Mouse (Mus musculus) embryonic facial prominence, embryonic 11.5 days (tissue): ENCODE measurements around the gene Jarid2. TPM values are rescaled to one million over a fixed set of nuclear protein-coding genes. Genes with fewer than 3 reads are reported as not detected.

Experiments
- ATAC-seq: fragments of 200-750 bp; cut with Nextera tagmentation; replicated peaks from 2 replicates; pipeline ENCODE4 v1.8.0; 2017; ENCODE audit warnings: low read depth; ENCODE audit not compliant: insufficient number of reproducible peaks, low FRiP score, low TSS enrichment
- DNase-seq: peaks from one replicate; pipeline ENCODE4 v3.0.0-alpha.2; 2015; ENCODE audit warnings: low spot score
- H3K27ac ChIP-seq: fragments of 300-500 bp; sonication (generic); replicated peaks from 2 replicates; pipeline ENCODE4 v1.5.1; 2014; ENCODE audit warnings: mild to moderate bottlenecking, low read depth, low read length, control low read depth
- H3K27me3 ChIP-seq: fragments of 300-500 bp; sonication (generic); 2 replicates; pipeline ENCODE4 v1.6.1; 2014; ENCODE audit warnings: mild to moderate bottlenecking, low read length, moderate library complexity, mixed read lengths; ENCODE audit not compliant: control insufficient read depth, insufficient read depth
- H3K36me3 ChIP-seq: fragments of 300-500 bp; sonication (generic); replicated peaks from 2 replicates; pipeline ENCODE4 v1.6.1; 2014; ENCODE audit warnings: low read depth, mild to moderate bottlenecking, low read length, moderate library complexity, mixed read lengths; ENCODE audit not compliant: control insufficient read depth, insufficient read depth
- H3K4me1 ChIP-seq: fragments of 300-500 bp; sonication (generic); 2 replicates; pipeline ENCODE4 v1.6.1; 2014; ENCODE audit warnings: low read length, mixed read lengths; ENCODE audit not compliant: control insufficient read depth, insufficient read depth
- H3K4me2 ChIP-seq: fragments of 300-500 bp; sonication (generic); 2 replicates; pipeline ENCODE4 v1.6.1; 2014; ENCODE audit warnings: low read depth, mild to moderate bottlenecking, control low read depth, low read length, moderate library complexity
- H3K4me3 ChIP-seq: fragments of 300-500 bp; sonication (generic); 2 replicates; pipeline ENCODE4 v1.5.1; 2014; ENCODE audit warnings: low read depth, low read length, control low read depth
- H3K9ac ChIP-seq: fragments of 300-500 bp; sonication (generic); replicated peaks from 2 replicates; pipeline ENCODE4 v1.6.1; 2014; ENCODE audit warnings: mild to moderate bottlenecking, control low read depth, low read length
- H3K9me3 ChIP-seq: fragments of 300-500 bp; sonication (generic); replicated peaks from 2 replicates; pipeline ENCODE4 v1.6.1; 2016; ENCODE audit warnings: mild to moderate bottlenecking, low read length, inconsistent platforms, mixed read lengths; ENCODE audit not compliant: control insufficient read depth
- WGBS: fragments of 180-500 bp; shearing (Covaris S2); extraction: QIAGEN DNeasy Blood & Tissue Kit; methylation state at CpG from one replicate; pipeline ENCODE4 v1.1.7; 2014; 5-methylcytosine and 5-hydroxymethylcytosine counted together
- polyA plus RNA-seq: library from polyadenylated mRNA; unstranded; fragments of >200 nt; fragmentation: Nextera tagmentation; extraction: Ambion mirVana; gene quantifications from 2 replicates; pipeline ENCODE4 v1.2.1, GENCODE M21; 2014

Gene Jarid2
- polyA plus RNA-seq, 1 experiment from 2014 or later: 32.9 TPM

GRCm38 (mm10) chr13:44706206-44706915 is 22.9 kb upstream of the Jarid2 start:
- H3K9ac ChIP-seq: no peak overlapping the region
- no peak overlapping the region for H3K27ac ChIP-seq
- no peak for ATAC-seq
- H3K36me3 ChIP-seq: no peaks in the 10 kb centered on the region
- 74% methylated on average over 10 of the region's 10 CpGs for WGBS
- H3K9me3 ChIP-seq: no peaks in the 10 kb centered on the region
- no peaks in the 10 kb centered on the region for H3K27me3 ChIP-seq
- DNase-seq: no peak
- no peak overlapping the region for H3K4me3 ChIP-seq
- no peaks in the 10 kb centered on the region for H3K4me1 ChIP-seq
- no peak overlapping the region for H3K4me2 ChIP-seq

GRCm38 (mm10) chr13:44707176-44707575 is 22.1 kb upstream of the Jarid2 start:
- WGBS: 69% methylated on average over 5 of the region's 5 CpGs
- H3K27ac ChIP-seq: no peak overlapping the region
- no peak overlapping the region for H3K4me3 ChIP-seq
- H3K4me2 ChIP-seq: no peak overlapping the region
- H3K27me3 ChIP-seq: no peaks in the 10 kb centered on the region
- no peaks in the 10 kb centered on the region for H3K9me3 ChIP-seq
- H3K9ac ChIP-seq: no peak overlapping the region
- DNase-seq (no peak), ATAC-seq (no peak)
- no peaks in the 10 kb centered on the region for H3K36me3 ChIP-seq
- no peaks in the 10 kb centered on the region for H3K4me1 ChIP-seq

GRCm38 (mm10) chr13:44708336-44709017 is 20.8 kb upstream of the Jarid2 start:
- ATAC-seq: no peak

GRCm38 (mm10) chr13:44709747-44710480 is 19.4 kb upstream of the Jarid2 start:
- DNase-seq: no peak
- 67% methylated on average over 8 of the region's 8 CpGs for WGBS
- no peaks in the 10 kb centered on the region for H3K9me3 ChIP-seq

More at GRCm38 (mm10) chr13:44708336-44709017, 20.8 kb upstream of the Jarid2 start:
- Histone ChIP-seq H3K4me2 (no peak overlapping the region), H3K27ac (no peak overlapping the region), H3K9me3 (no peaks in the 10 kb centered on the region), H3K27me3 (no peaks in the 10 kb centered on the region), H3K9ac (no peak overlapping the region), H3K4me3 (no peak overlapping the region), H3K4me1 (no peaks in the 10 kb centered on the region), H3K36me3 (no peaks in the 10 kb centered on the region)
- no peak for DNase-seq
- WGBS: 87% methylated on average over 14 of the region's 14 CpGs

GRCm38 (mm10) chr13:44711062-44711461 is 18.2 kb upstream of the Jarid2 start:
- Histone ChIP-seq H3K4me1 (no peaks in the 10 kb centered on the region), H3K27me3 (no peaks in the 10 kb centered on the region), H3K36me3 (no peaks in the 10 kb centered on the region), H3K4me2 (no peak overlapping the region), H3K27ac (no peak overlapping the region), H3K9ac (no peak overlapping the region; the same call in 1 of the 2 replicates), H3K9me3 (no peaks in the 10 kb centered on the region), H3K4me3 (no peak overlapping the region)
- DNase-seq: no peak
- 59% methylated on average over 5 of the region's 5 CpGs for WGBS
- ATAC-seq: no peak

More at GRCm38 (mm10) chr13:44709747-44710480, 19.4 kb upstream of the Jarid2 start:
- H3K9ac ChIP-seq: no peak overlapping the region
- no peak overlapping the region for H3K4me2 ChIP-seq
- H3K4me3 ChIP-seq: no peak overlapping the region
- no peaks in the 10 kb centered on the region for H3K36me3 ChIP-seq
- no peaks in the 10 kb centered on the region for H3K4me1 ChIP-seq
- H3K27me3 ChIP-seq: no peaks in the 10 kb centered on the region
- no peak for ATAC-seq
- no peak overlapping the region for H3K27ac ChIP-seq

GRCm38 (mm10) chr13:44711882-44712281 is 17.4 kb upstream of the Jarid2 start:
- 39% methylated on average over 1 of the region's 1 CpGs for WGBS
- H3K9me3 ChIP-seq: no peaks in the 10 kb centered on the region
- no peak for ATAC-seq
- no peaks in the 10 kb centered on the region for H3K4me1 ChIP-seq
- H3K9ac ChIP-seq: no peak overlapping the region
- no peak overlapping the region for H3K27ac ChIP-seq
- H3K27me3 ChIP-seq: no peaks in the 10 kb centered on the region
- H3K36me3 ChIP-seq: no peaks in the 10 kb centered on the region
- H3K4me3 ChIP-seq: no peak overlapping the region
- no peak for DNase-seq
- H3K4me2 ChIP-seq: no peak overlapping the region

- WGBS: 38% methylated on average over 10 of the region's 10 CpGs
- H3K4me3 ChIP-seq: no peak overlapping the region
- DNase-seq: no peak
- no peaks in the 10 kb centered on the region for H3K27me3 ChIP-seq
- H3K9me3 ChIP-seq: no peaks in the 10 kb centered on the region
- no peaks in the 10 kb centered on the region for H3K36me3 ChIP-seq
- H3K4me1 ChIP-seq: no peaks in the 10 kb centered on the region
- ATAC-seq: no peak
- no peak overlapping the region for H3K4me2 ChIP-seq
- no peak overlapping the region for H3K27ac ChIP-seq
- no peak overlapping the region for H3K9ac ChIP-seq
Measured at GRCm38 (mm10) chr13:44715187-44715885, 13.9 kb upstream of the Jarid2 start.
